Mouse (Mus musculus) neural tube, embryonic 13.5 days (tissue): ENCODE data around the gene Olfr800. TPM values are rescaled to one million over a fixed set of nuclear protein-coding genes. Genes with fewer than 3 reads are reported as not detected.

Experiments
- ATAC-seq: fragments of 200-750 bp; cut with Nextera tagmentation; 2 replicates; pipeline ENCODE4 v1.8.0; 2017; ENCODE audit warnings: low read depth, mild to moderate bottlenecking, moderate TSS enrichment, moderate library complexity
- H3K27ac ChIP-seq: fragments of 300-500 bp; sonication (generic); replicated peaks from 2 replicates; pipeline ENCODE4 v1.5.1; 2015; ENCODE audit warnings: moderate library complexity, mild to moderate bottlenecking, inconsistent platforms
- H3K27me3 ChIP-seq: fragments of 300-500 bp; sonication (generic); 2 replicates; pipeline ENCODE4 v1.6.1; 2015; ENCODE audit warnings: mild to moderate bottlenecking, inconsistent platforms
- H3K36me3 ChIP-seq: fragments of 300-500 bp; sonication (generic); 2 replicates; pipeline ENCODE4 v1.6.1; 2015; ENCODE audit warnings: mild to moderate bottlenecking, inconsistent platforms
- H3K4me1 ChIP-seq: fragments of 300-500 bp; sonication (generic); replicated peaks from 2 replicates; pipeline ENCODE4 v1.6.1; 2015; ENCODE audit warnings: inconsistent platforms
- H3K4me2 ChIP-seq: fragments of 300-500 bp; sonication (generic); 2 replicates; pipeline ENCODE4 v1.6.1; 2015; ENCODE audit warnings: inconsistent platforms, mild to moderate bottlenecking, moderate library complexity
- H3K4me3 ChIP-seq: fragments of 300-500 bp; sonication (generic); 2 replicates; pipeline ENCODE4 v1.5.1; 2015; ENCODE audit warnings: mild to moderate bottlenecking, inconsistent platforms
- H3K9ac ChIP-seq: fragments of 300-500 bp; sonication (generic); 2 replicates; pipeline ENCODE4 v1.6.1; 2015; ENCODE audit warnings: moderate library complexity, mild to moderate bottlenecking, inconsistent platforms
- H3K9me3 ChIP-seq: fragments of 300-500 bp; sonication (generic); 2 replicates; pipeline ENCODE4 v1.6.1; 2016; ENCODE audit warnings: inconsistent platforms
- WGBS: fragments of 180-500 bp; shearing (Covaris S2); methylation state at CpG from one replicate; pipeline ENCODE4 v1.1.7; 2015; 5-methylcytosine and 5-hydroxymethylcytosine counted together
- polyA plus RNA-seq: library from polyadenylated mRNA; unstranded; fragments of >200 nt; fragmentation: Nextera tagmentation; extraction: Ambion mirVana; gene quantifications from 2 replicates; pipeline ENCODE4 v1.2.1, GENCODE M21; 2015

Olfr800 gene
- polyA plus RNA-seq, result not detected in 2 replicates

GRCm38 (mm10) chr10:129657394-129657793, at the start of gene Olfr800:
Olfr800 (plus strand) TSS chr10:129657694.
- no peak for ATAC-seq

GRCm38 (mm10) chr10:129612470-129612869, 45.0 kb upstream of the Olfr800 start, which contains the start of gene Olfr796:
Olfr796 (minus strand) TSS chr10:129612570.
- 98% methylated on average over 1 of the region's 1 CpGs for WGBS
- no peaks in the 10 kb centered on the region for H3K27me3 ChIP-seq
- H3K9ac ChIP-seq, result no peak within 1 kb of the TSS
- no peak within 1 kb of the TSS for H3K4me3 ChIP-seq
- no peak within 1 kb of the TSS for H3K4me2 ChIP-seq
- H3K4me1 ChIP-seq, result no peaks in the 10 kb centered on the region
- ATAC-seq, result no peak
- H3K9me3 ChIP-seq, result no peaks in the 10 kb centered on the region
- no peaks in the 10 kb centered on the region for H3K36me3 ChIP-seq
- H3K27ac ChIP-seq, result no peak within 1 kb of the TSS

More at GRCm38 (mm10) chr10:129657394-129657793, at the start of gene Olfr800:
- Histone ChIP-seq H3K36me3 (no peaks in the 10 kb centered on the region), H3K27me3 (no peaks in the 10 kb centered on the region), H3K9me3 (no peaks in the 10 kb centered on the region), H3K4me1 (no peaks in the 10 kb centered on the region), H3K9ac (no peak within 1 kb of the TSS), H3K4me2 (no peak within 1 kb of the TSS), H3K27ac (no peak within 1 kb of the TSS), H3K4me3 (no peak within 1 kb of the TSS)

GRCm38 (mm10) chr10:129621724-129622123, 35.8 kb upstream of the Olfr800 start:
- Histone ChIP-seq H3K4me2 (no peak overlapping the region), H3K9me3 (no peaks in the 10 kb centered on the region), H3K9ac (no peak overlapping the region), H3K4me1 (no peaks in the 10 kb centered on the region), H3K4me3 (no peak overlapping the region), H3K36me3 (no peaks in the 10 kb centered on the region), H3K27me3 (no peaks in the 10 kb centered on the region), H3K27ac (no peak overlapping the region)
- WGBS, result 23% methylated on average over 1 of the region's 1 CpGs
- no peak for ATAC-seq

- Histone ChIP-seq H3K4me2 (no peak overlapping the region), H3K36me3 (no peaks in the 10 kb centered on the region), H3K9ac (no peak overlapping the region), H3K9me3 (no peaks in the 10 kb centered on the region), H3K27me3 (no peaks in the 10 kb centered on the region), H3K4me1 (no peaks in the 10 kb centered on the region), H3K4me3 (no peak overlapping the region), H3K27ac (no peak overlapping the region)
- no peak for ATAC-seq
Measured at GRCm38 (mm10) chr10:129623251-129623650, 34.2 kb upstream of the Olfr800 start.

- no peak within 1 kb of the TSS for H3K27ac ChIP-seq
- no peaks in the 10 kb centered on the region for H3K27me3 ChIP-seq
- H3K4me3 ChIP-seq, result no peak within 1 kb of the TSS
- ATAC-seq, result no peak
- H3K9me3 ChIP-seq, result no peaks in the 10 kb centered on the region
- WGBS, result 84% methylated on average over 1 of the region's 1 CpGs
- no peaks in the 10 kb centered on the region for H3K36me3 ChIP-seq
- H3K4me2 ChIP-seq, result no peak within 1 kb of the TSS
- no peaks in the 10 kb centered on the region for H3K4me1 ChIP-seq
- H3K9ac ChIP-seq, result no peak within 1 kb of the TSS
Measured at GRCm38 (mm10) chr10:129627834-129628233, 29.7 kb upstream of the Olfr800 start, which contains the start of gene Olfr798. Olfr798 (minus strand) TSS chr10:129627934.

GRCm38 (mm10) chr10:129637184-129637583, 20.3 kb upstream of the Olfr800 start, which contains the start of gene Olfr799:
Olfr799 (plus strand) TSS chr10:129637484.
- H3K27ac ChIP-seq, result no peak within 1 kb of the TSS
- ATAC-seq, result no peak
- H3K4me1 ChIP-seq, result no peaks in the 10 kb centered on the region
- 36% methylated on average over 1 of the region's 1 CpGs for WGBS
- no peaks in the 10 kb centered on the region for H3K27me3 ChIP-seq
- no peak within 1 kb of the TSS for H3K4me3 ChIP-seq
- H3K9ac ChIP-seq, result no peak within 1 kb of the TSS
- H3K9me3 ChIP-seq, result no peaks in the 10 kb centered on the region
- H3K36me3 ChIP-seq, result no peaks in the 10 kb centered on the region
- no peak within 1 kb of the TSS for H3K4me2 ChIP-seq

- Histone ChIP-seq H3K27ac (no peak overlapping the region), H3K36me3 (no peaks in the 10 kb centered on the region), H3K4me1 (no peaks in the 10 kb centered on the region), H3K27me3 (no peaks in the 10 kb centered on the region), H3K9me3 (no peaks in the 10 kb centered on the region), H3K9ac (no peak overlapping the region), H3K4me3 (no peak overlapping the region), H3K4me2 (no peak overlapping the region)
- WGBS, result 86% methylated on average over 1 of the region's 1 CpGs
- ATAC-seq, result no peak
Measured at GRCm38 (mm10) chr10:129651763-129652162, 5.7 kb upstream of the Olfr800 start.

GRCm38 (mm10) chr10:129673765-129674164, 16.3 kb downstream of the Olfr800 start, which contains the start of gene Olfr801:
Olfr801 (minus strand) TSS chr10:129673865.
- 83% methylated on average over 1 of the region's 1 CpGs for WGBS
- Histone ChIP-seq H3K27me3 (no peaks in the 10 kb centered on the region), H3K4me2 (no peak within 1 kb of the TSS), H3K9me3 (no peaks in the 10 kb centered on the region), H3K9ac (no peak within 1 kb of the TSS), H3K4me3 (no peak within 1 kb of the TSS), H3K4me1 (no peaks in the 10 kb centered on the region), H3K27ac (no peak within 1 kb of the TSS), H3K36me3 (no peaks in the 10 kb centered on the region)
- no peak for ATAC-seq

- Histone ChIP-seq H3K27ac (no peak within 1 kb of the TSS), H3K4me3 (no peak within 1 kb of the TSS), H3K27me3 (no peaks in the 10 kb centered on the region), H3K4me2 (no peak within 1 kb of the TSS), H3K9me3 (no peaks in the 10 kb centered on the region), H3K36me3 (no peaks in the 10 kb centered on the region), H3K4me1 (no peaks in the 10 kb centered on the region), H3K9ac (no peak within 1 kb of the TSS)
- 67% methylated on average over 1 of the region's 1 CpGs for WGBS
- no peak for ATAC-seq
Measured at GRCm38 (mm10) chr10:129688069-129688468, 30.6 kb downstream of the Olfr800 start, which contains the start of gene Olfr802. Olfr802 (minus strand) TSS chr10:129688169.

- Histone ChIP-seq H3K4me3 (no peak within 1 kb of the TSS), H3K9ac (no peak within 1 kb of the TSS), H3K36me3 (no peaks in the 10 kb centered on the region), H3K27ac (no peak within 1 kb of the TSS), H3K4me1 (no peaks in the 10 kb centered on the region), H3K9me3 (no peaks in the 10 kb centered on the region), H3K4me2 (no peak within 1 kb of the TSS), H3K27me3 (no peaks in the 10 kb centered on the region)
- 77% methylated on average over 2 of the region's 2 CpGs for WGBS
- ATAC-seq, result no peak
Measured at GRCm38 (mm10) chr10:129694186-129694585, 36.7 kb downstream of the Olfr800 start, which contains the start of gene Olfr803. Olfr803 (minus strand) TSS chr10:129694286.

- no peaks in the 10 kb centered on the region for H3K27me3 ChIP-seq
Measured at GRCm38 (mm10) chr10:129702910-129703309, 45.4 kb downstream of the Olfr800 start, which contains the start of gene Olfr804. Olfr804 (plus strand) TSS chr10:129703210.

More at GRCm38 (mm10) chr10:129702910-129703309, 45.4 kb downstream of the Olfr800 start, which contains the start of gene Olfr804:
- H3K9me3 ChIP-seq, result no peaks in the 10 kb centered on the region
- H3K4me3 ChIP-seq, result no peak within 1 kb of the TSS
- ATAC-seq, result no peak
- H3K4me1 ChIP-seq, result no peaks in the 10 kb centered on the region
- H3K9ac ChIP-seq, result no peak within 1 kb of the TSS
- H3K27ac ChIP-seq, result no peak within 1 kb of the TSS
- H3K4me2 ChIP-seq, result no peak within 1 kb of the TSS
- no peaks in the 10 kb centered on the region for H3K36me3 ChIP-seq
